Mouse (Mus musculus) heart, postnatal 0 days (tissue): ENCODE data around the gene Atp6v1e2. TPM values are rescaled to one million over a fixed set of nuclear protein-coding genes. Genes with fewer than 3 reads are reported as not detected.
A peak's percentile ranks its signal among the peaks of the same experiment; 100 is the strongest.

Experiments used
- ATAC-seq: fragments of 200-750 bp; cut with Nextera tagmentation; 2 replicates; pipeline ENCODE4 v1.8.0; 2017; ENCODE audit warnings: low read depth, moderate number of reproducible peaks, moderate library complexity; ENCODE audit not compliant: insufficient read depth
- DNase-seq: peaks from one replicate; pipeline ENCODE4 v3.0.0-alpha.2; 2016; ENCODE audit warnings: low spot score
- H3K27ac ChIP-seq: fragments of 300-500 bp; sonication (generic); 2 replicates; pipeline ENCODE4 v1.5.1; 2014; ENCODE audit warnings: low read depth, mild to moderate bottlenecking
- H3K27me3 ChIP-seq: fragments of 300-500 bp; sonication (generic); 2 replicates; pipeline ENCODE4 v1.6.1; 2014; ENCODE audit warnings: low read length, mixed read lengths; ENCODE audit not compliant: control insufficient read depth, insufficient read depth
- H3K36me3 ChIP-seq: fragments of 300-500 bp; sonication (generic); replicated peaks from 2 replicates; pipeline ENCODE4 v1.6.1; 2014; ENCODE audit warnings: low read length, mixed read lengths; ENCODE audit not compliant: control insufficient read depth, insufficient read depth
- H3K4me1 ChIP-seq: fragments of 300-500 bp; sonication (generic); 2 replicates; pipeline ENCODE4 v1.6.1; 2014; ENCODE audit warnings: antibody characterized with exemption; ENCODE audit not compliant: control insufficient read depth, insufficient read depth
- H3K4me2 ChIP-seq: fragments of 300-500 bp; sonication (generic); 2 replicates; pipeline ENCODE4 v1.6.1; 2014; ENCODE audit warnings: low read depth, mild to moderate bottlenecking, low read length, moderate library complexity
- H3K4me3 ChIP-seq: fragments of 300-500 bp; sonication (generic); 2 replicates; pipeline ENCODE4 v1.5.1; 2014; ENCODE audit warnings: low read depth, low read length
- H3K9ac ChIP-seq: fragments of 300-500 bp; sonication (generic); replicated peaks from 2 replicates; pipeline ENCODE4 v1.6.1; 2014; ENCODE audit warnings: low read depth, low read length, mixed read lengths
- H3K9me3 ChIP-seq: fragments of 300-500 bp; sonication (generic); replicated peaks from 2 replicates; pipeline ENCODE4 v1.6.1; 2016; ENCODE audit warnings: low read length; ENCODE audit not compliant: control insufficient read depth
- CTCF ChIP-seq: IDR thresholded peaks from 2 replicates; pipeline ENCODE4 v1.5.1; 2016; ENCODE audit warnings: antibody characterized with exemption, control low read depth, low read depth
- EP300 ChIP-seq: IDR thresholded peaks from 2 replicates; pipeline ENCODE4 v1.6.1; 2016; ENCODE audit warnings: antibody characterized with exemption, low read depth
- WGBS: fragments of 180-500 bp; shearing (Covaris S2); extraction: QIAGEN DNeasy Blood & Tissue Kit; methylation state at CpG from one replicate; pipeline ENCODE4 v1.1.7; 2014; 5-methylcytosine and 5-hydroxymethylcytosine counted together
- polyA plus RNA-seq: library from polyadenylated mRNA; unstranded; fragments of >200 nt; fragmentation: Nextera tagmentation; extraction: Ambion mirVana; gene quantifications from 2 replicates; pipeline ENCODE4 v1.2.1, GENCODE M21; 2015
- total RNA-seq: library from RNA; depleted of rRNA; stranded (reverse); fragments of >200 nt; gene quantifications from 2 replicates; pipeline ENCODE4 v1.2.3, GENCODE M21; 2014; ENCODE audit warnings: low replicate concordance

The Atp6v1e2 gene
- total and polyA plus RNA-seq, 2 experiments from 2014 or later = not detected

DNA sequence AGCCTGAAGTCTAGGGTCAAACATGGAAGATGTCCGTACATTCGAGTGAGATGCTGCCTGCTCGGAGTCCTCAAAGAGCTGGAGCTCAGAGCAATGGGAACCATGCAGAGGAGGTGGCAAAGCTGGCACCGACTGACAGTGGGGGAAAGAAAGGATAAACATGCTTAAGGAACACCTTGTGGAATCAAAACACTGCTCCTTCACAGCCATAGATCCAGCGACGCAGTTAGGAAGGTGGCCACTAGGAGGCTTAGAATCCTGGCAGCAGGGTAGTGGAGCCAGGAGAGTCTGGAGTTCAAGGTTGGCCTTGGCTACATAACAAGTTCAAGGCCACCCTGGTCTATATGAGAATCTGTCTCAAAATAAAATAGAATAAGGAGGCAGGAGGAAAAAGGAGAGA, 41.1 kb downstream of the Atp6v1e2 start:
- Histone ChIP-seq H3K27me3 (no peaks in the 10 kb centered on the region; the same call in none of the 2 replicates), H3K27ac (no peak overlapping the region), H3K9me3 (no peaks in the 10 kb centered on the region), H3K4me3 (no peak overlapping the region), H3K4me1 (peaks cover 11% of the 10 kb centered on the region), H3K36me3 (no peaks in the 10 kb centered on the region), H3K9ac (no peak overlapping the region), H3K4me2 (no peak overlapping the region)
- TF ChIP-seq CTCF (no peak), EP300 (no peak)
- 21% methylated on average over 6 of the region's 6 CpGs for WGBS
- ATAC-seq = no peak
- DNase-seq = no peak

DNA sequence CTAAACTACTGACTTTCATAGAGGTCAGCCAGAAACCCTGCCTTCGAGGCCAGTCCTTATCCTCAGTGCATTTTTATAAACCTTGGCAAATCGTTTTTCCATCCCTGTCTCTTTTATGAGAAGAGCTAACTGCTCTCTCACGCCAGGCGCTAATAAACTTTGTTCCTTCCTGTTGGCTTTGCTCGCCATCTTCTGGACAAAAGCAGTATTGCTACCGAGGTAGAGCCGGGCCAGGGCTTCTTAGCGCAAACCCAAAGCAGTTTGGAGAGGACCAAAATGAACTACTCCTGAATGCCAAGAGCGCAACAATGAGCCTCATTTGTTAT, 41.6 kb downstream of the Atp6v1e2 start:
- no peak overlapping the region for H3K4me2 ChIP-seq
- peaks cover 11% of the 10 kb centered on the region for H3K4me1 ChIP-seq
- DNase-seq = peak; percentile 88
- H3K36me3 ChIP-seq = no peaks in the 10 kb centered on the region
- 3% methylated on average over 9 of the region's 9 CpGs for WGBS
- no peaks in the 10 kb centered on the region; the same call in none of the 2 replicates for H3K27me3 ChIP-seq
- H3K4me3 ChIP-seq = no peak overlapping the region
- no peak overlapping the region for H3K9ac ChIP-seq
- peak; percentile 99 for TF ChIP-seq CTCF
- TF ChIP-seq EP300 = no peak
- no peaks in the 10 kb centered on the region for H3K9me3 ChIP-seq
- H3K27ac ChIP-seq = peak overlapping the region; percentile 84
- ATAC-seq = peak; percentile 50

DNA sequence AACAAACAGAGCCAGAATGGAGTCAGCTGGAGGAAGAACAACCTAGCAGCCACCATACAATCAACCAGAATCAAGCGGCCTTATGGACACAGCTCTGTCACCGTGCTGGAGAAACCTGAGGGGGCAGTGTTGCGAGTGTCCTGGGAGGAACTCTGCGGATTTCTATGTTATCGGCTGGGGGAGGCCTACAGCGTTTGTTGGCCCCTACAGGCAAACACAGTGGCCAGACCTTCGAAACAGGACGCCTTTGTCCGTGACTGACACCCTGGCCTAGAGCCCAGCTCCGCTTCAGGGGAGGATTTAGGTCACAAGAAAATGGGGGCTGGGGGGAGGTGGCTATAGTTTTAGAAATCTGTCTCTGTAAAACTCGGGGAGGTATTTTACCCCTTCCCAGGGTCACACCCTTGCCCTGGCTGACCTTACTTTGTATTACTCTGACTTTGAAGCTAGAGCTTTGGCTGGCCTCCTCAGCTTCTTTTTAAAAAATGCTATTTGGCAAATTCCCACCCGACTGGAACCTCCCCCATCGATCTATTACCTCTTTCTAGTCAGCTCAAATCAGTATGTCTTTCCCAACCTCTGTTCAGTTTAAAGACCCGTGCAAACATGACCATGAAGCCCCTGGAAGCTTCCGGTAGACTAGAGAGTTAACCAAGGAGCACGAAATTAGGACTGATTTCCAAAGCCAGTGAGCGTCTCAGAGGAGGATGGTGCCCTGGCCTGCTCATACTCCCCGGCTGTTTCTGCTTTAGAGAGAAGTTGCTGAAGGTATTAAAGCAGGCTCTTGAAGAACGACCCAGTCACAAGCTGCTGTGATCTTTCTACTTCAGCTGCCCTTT, 42.2 kb downstream of the Atp6v1e2 start:
- Histone ChIP-seq H3K9ac (0 out of 2 replicates have a peak overlapping the region, but pooled peaks have one; percentile 16), H3K27ac (peak overlapping the region; percentile 84), H3K4me2 (0 out of 2 replicates have a peak overlapping the region, but pooled peaks have one; percentile 16), H3K9me3 (no peaks in the 10 kb centered on the region), H3K4me3 (no peak overlapping the region), H3K4me1 (peaks cover 11% of the 10 kb centered on the region), H3K36me3 (no peaks in the 10 kb centered on the region), H3K27me3 (no peaks in the 10 kb centered on the region; the same call in none of the 2 replicates)
- peak; percentile 83 for DNase-seq
- TF ChIP-seq EP300 (no peak), CTCF (peak; percentile 62)
- WGBS = 18% methylated on average over 19 of the region's 19 CpGs
- peak; percentile 85 for ATAC-seq

DNA sequence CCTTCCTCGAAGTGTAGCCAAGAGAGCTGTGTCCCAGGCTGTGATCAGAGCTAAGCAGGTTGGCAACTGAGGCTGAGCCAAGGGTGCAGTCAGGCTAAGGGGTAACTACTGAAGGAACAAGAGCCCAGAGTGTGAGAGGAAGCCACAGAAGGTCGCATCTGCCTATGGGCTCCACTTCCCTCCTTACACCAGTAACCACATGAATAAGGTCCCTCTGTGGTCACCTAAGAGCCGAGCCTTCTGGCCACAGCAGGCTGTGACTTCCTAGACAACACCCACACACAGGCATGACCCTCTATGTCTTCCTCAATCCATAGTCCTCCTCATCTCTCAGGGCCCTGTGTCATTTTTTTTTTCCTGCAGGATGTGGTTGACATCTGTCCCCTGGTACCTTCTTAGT, 43.5 kb downstream of the Atp6v1e2 start:
- WGBS = 66% methylated on average over 3 of the region's 3 CpGs
- TF ChIP-seq CTCF = no peak
- no peak for TF ChIP-seq EP300
- Histone ChIP-seq H3K36me3 (no peaks in the 10 kb centered on the region), H3K9ac (no peak overlapping the region), H3K4me1 (peaks cover 11% of the 10 kb centered on the region), H3K27me3 (no peaks in the 10 kb centered on the region; the same call in none of the 2 replicates), H3K27ac (no peak overlapping the region), H3K9me3 (no peaks in the 10 kb centered on the region), H3K4me2 (no peak overlapping the region), H3K4me3 (no peak overlapping the region)
- no peak for ATAC-seq
- no peak for DNase-seq

DNA sequence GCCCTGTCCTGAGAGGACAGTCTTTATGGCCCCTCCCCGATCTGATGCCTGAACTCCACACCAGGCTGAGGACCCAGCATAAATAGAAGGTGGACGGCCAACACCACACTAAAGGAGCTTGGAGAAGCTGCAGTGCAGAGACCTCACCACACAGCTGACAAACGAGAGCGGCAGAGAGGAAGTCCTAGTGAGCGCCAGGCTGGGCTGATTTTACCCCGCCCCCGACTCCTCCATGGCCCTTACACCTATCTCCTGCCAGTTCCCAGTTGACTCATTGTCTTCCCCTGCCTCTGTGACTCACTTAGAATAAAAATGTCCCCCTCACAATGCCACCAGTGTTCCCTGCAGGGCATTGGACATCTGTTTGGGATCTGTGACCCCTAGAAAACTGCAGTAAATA, 44.1 kb downstream of the Atp6v1e2 start:
- no peak overlapping the region for H3K9ac ChIP-seq
- no peak overlapping the region for H3K4me3 ChIP-seq
- H3K27me3 ChIP-seq = no peaks in the 10 kb centered on the region; the same call in none of the 2 replicates
- no peak for TF ChIP-seq EP300
- no peak for TF ChIP-seq CTCF
- no peak overlapping the region for H3K4me2 ChIP-seq
- H3K9me3 ChIP-seq = no peaks in the 10 kb centered on the region
- H3K36me3 ChIP-seq = no peaks in the 10 kb centered on the region
- peaks cover 11% of the 10 kb centered on the region for H3K4me1 ChIP-seq
- peak; percentile 12 for DNase-seq
- 26% methylated on average over 7 of the region's 7 CpGs for WGBS
- ATAC-seq = no peak
- H3K27ac ChIP-seq = no peak overlapping the region
